Mouse (Mus musculus) liver, embryonic 15.5 days (tissue): Measurements from ENCODE around the gene Ajm1. TPM values are rescaled to one million over a fixed set of nuclear protein-coding genes. Genes with fewer than 3 reads are reported as not detected.

ENCODE experiments used
- ATAC-seq: fragments of 200-750 bp; cut with Nextera tagmentation; 2 replicates; pipeline ENCODE4 v1.8.0; 2017; ENCODE audit warnings: moderate number of reproducible peaks, mild to moderate bottlenecking, moderate library complexity; ENCODE audit not compliant: insufficient read depth
- H3K27ac ChIP-seq: fragments of 300-500 bp; sonication (generic); replicated peaks from 2 replicates; pipeline ENCODE4 v1.5.1; 2015; ENCODE audit warnings: mild to moderate bottlenecking, inconsistent platforms
- H3K27me3 ChIP-seq: fragments of 300-500 bp; sonication (generic); 2 replicates; pipeline ENCODE4 v1.6.1; 2015; ENCODE audit warnings: mild to moderate bottlenecking, inconsistent platforms
- H3K36me3 ChIP-seq: fragments of 300-500 bp; sonication (generic); replicated peaks from 2 replicates; pipeline ENCODE4 v1.6.1; 2015; ENCODE audit warnings: moderate library complexity, mild to moderate bottlenecking, inconsistent platforms
- H3K4me1 ChIP-seq: fragments of 300-500 bp; sonication (generic); replicated peaks from 2 replicates; pipeline ENCODE4 v1.6.1; 2015; ENCODE audit warnings: inconsistent platforms
- H3K4me2 ChIP-seq: fragments of 300-500 bp; sonication (generic); 2 replicates; pipeline ENCODE4 v1.6.1; 2015; ENCODE audit warnings: moderate library complexity, mild to moderate bottlenecking, inconsistent platforms
- H3K4me3 ChIP-seq: fragments of 300-500 bp; sonication (generic); replicated peaks from 2 replicates; pipeline ENCODE4 v1.5.1; 2015; ENCODE audit warnings: mild to moderate bottlenecking, inconsistent platforms
- H3K9ac ChIP-seq: fragments of 300-500 bp; sonication (generic); 2 replicates; pipeline ENCODE4 v1.6.1; 2015; ENCODE audit warnings: moderate library complexity, mild to moderate bottlenecking, inconsistent platforms
- H3K9me3 ChIP-seq: fragments of 300-500 bp; sonication (generic); replicated peaks from 2 replicates; pipeline ENCODE4 v1.6.1; 2016; ENCODE audit warnings: inconsistent platforms
- WGBS: fragments of 180-500 bp; shearing (Covaris S2); methylation state at CpG from one replicate; pipeline ENCODE4 v1.1.7; 2015; ENCODE audit warnings: mixed read lengths; ENCODE audit not compliant: insufficient replicate concordance; 5-methylcytosine and 5-hydroxymethylcytosine counted together
- polyA plus RNA-seq: library from polyadenylated mRNA; unstranded; fragments of >200 nt; fragmentation: Nextera tagmentation; extraction: Ambion mirVana; gene quantifications from 2 replicates; pipeline ENCODE4 v1.2.1, GENCODE M21; 2015

Ajm1 gene
- 0.03 TPM in 1 of 2 replicates, not detected in the other for polyA plus RNA-seq

- H3K4me3 ChIP-seq = peak within 1 kb of the TSS; percentile 19; the same call in 1 of the 2 replicates
- H3K9ac ChIP-seq = peak within 1 kb of the TSS; percentile 2; the same call in 1 of the 2 replicates
- peaks cover 62% of the 10 kb centered on the region for H3K4me1 ChIP-seq
- peaks cover 30% of the 10 kb centered on the region for H3K36me3 ChIP-seq
- H3K27me3 ChIP-seq = peaks cover 55% of the 10 kb centered on the region
- H3K4me2 ChIP-seq = peak within 1 kb of the TSS; percentile 60
- peak; percentile 49 for ATAC-seq
- H3K9me3 ChIP-seq = no peaks in the 10 kb centered on the region
- 7% methylated on average over 19 of the region's 19 CpGs for WGBS
- H3K27ac ChIP-seq = 0 out of 2 replicates have a peak within 1 kb of the TSS, but pooled peaks have one; percentile 29
Measured at GRCm38 (mm10) chr2:25581294-25581864, at the start of gene Ajm1. Gene Ajm1, minus strand, starts transcription at chr2:25581757.

GRCm38 (mm10) chr2:25628738-25629137 is 47.2 kb upstream of the Ajm1 start:
- 35% methylated on average over 4 of the region's 4 CpGs for WGBS
- H3K36me3 ChIP-seq = no peaks in the 10 kb centered on the region
- H3K27ac ChIP-seq = no peak overlapping the region

GRCm38 (mm10) chr2:25627811-25628210 is 46.3 kb upstream of the Ajm1 start, which contains the start of gene Fcna:
Gene Fcna, minus strand, starts transcription at chr2:25628030.
- no peak within 1 kb of the TSS for H3K4me3 ChIP-seq
- no peak within 1 kb of the TSS for H3K9ac ChIP-seq
- peak; percentile 28; the same call in 1 of the 2 replicates for ATAC-seq
- WGBS = 53% methylated on average over 6 of the region's 6 CpGs
- no peaks in the 10 kb centered on the region for H3K27me3 ChIP-seq
- H3K9me3 ChIP-seq = no peaks in the 10 kb centered on the region
- no peak within 1 kb of the TSS for H3K4me2 ChIP-seq
- H3K36me3 ChIP-seq = no peaks in the 10 kb centered on the region
- H3K27ac ChIP-seq = no peak within 1 kb of the TSS
- peaks cover 3% of the 10 kb centered on the region; the same call in 1 of the 2 replicates for H3K4me1 ChIP-seq

More at GRCm38 (mm10) chr2:25628738-25629137, 47.2 kb upstream of the Ajm1 start:
- H3K4me2 ChIP-seq = no peak overlapping the region
- H3K4me3 ChIP-seq = no peak overlapping the region
- no peak overlapping the region for H3K9ac ChIP-seq
- no peak for ATAC-seq
- no peaks in the 10 kb centered on the region for H3K9me3 ChIP-seq
- H3K4me1 ChIP-seq = peaks cover 3% of the 10 kb centered on the region; the same call in 1 of the 2 replicates
- H3K27me3 ChIP-seq = no peaks in the 10 kb centered on the region

- no peak overlapping the region for H3K4me2 ChIP-seq
- no peak overlapping the region for H3K4me3 ChIP-seq
- no peak overlapping the region for H3K27ac ChIP-seq
- no peak overlapping the region for H3K9ac ChIP-seq
- no peaks in the 10 kb centered on the region for H3K9me3 ChIP-seq
- H3K4me1 ChIP-seq = peaks cover 13% of the 10 kb centered on the region
- no peak for ATAC-seq
- 32% methylated on average over 5 of the region's 5 CpGs for WGBS
- no peaks in the 10 kb centered on the region for H3K27me3 ChIP-seq
- H3K36me3 ChIP-seq = no peaks in the 10 kb centered on the region
Measured at GRCm38 (mm10) chr2:25625986-25626385, 44.4 kb upstream of the Ajm1 start.

- H3K4me3 ChIP-seq = peak within 1 kb of the TSS; percentile 52
- H3K27me3 ChIP-seq = peaks cover 38% of the 10 kb centered on the region
- no peaks in the 10 kb centered on the region for H3K9me3 ChIP-seq
- peak; percentile 79 for ATAC-seq
- whole genome bisulfite sequencing = 7% methylated on average over 34 of the region's 34 CpGs
- no peaks in the 10 kb centered on the region for H3K36me3 ChIP-seq
- peaks cover 12% of the 10 kb centered on the region for H3K4me1 ChIP-seq
- peak within 1 kb of the TSS; percentile 74 for H3K4me2 ChIP-seq
- no peak within 1 kb of the TSS for H3K27ac ChIP-seq
- H3K9ac ChIP-seq = no peak within 1 kb of the TSS
Measured at GRCm38 (mm10) chr2:25621229-25622200, 40.0 kb upstream of the Ajm1 start, which contains the start of gene Tmem141. Gene Tmem141, minus strand, starts transcription at chr2:25622005.

- Histone ChIP-seq H3K9ac (no peak overlapping the region), H3K36me3 (no peaks in the 10 kb centered on the region), H3K27me3 (peaks cover 44% of the 10 kb centered on the region), H3K9me3 (no peaks in the 10 kb centered on the region), H3K4me1 (peaks cover 17% of the 10 kb centered on the region), H3K4me3 (no peak overlapping the region), H3K4me2 (peak overlapping the region; percentile 74), H3K27ac (no peak overlapping the region)
- 50% methylated on average over 4 of the region's 4 CpGs for WGBS
- ATAC-seq = no peak
Measured at GRCm38 (mm10) chr2:25620852-25621228, 39.3 kb upstream of the Ajm1 start.

GRCm38 (mm10) chr2:25620386-25620785 is 38.8 kb upstream of the Ajm1 start:
- no peak overlapping the region for H3K4me3 ChIP-seq
- H3K27me3 ChIP-seq = peaks cover 49% of the 10 kb centered on the region
- H3K4me1 ChIP-seq = peaks cover 18% of the 10 kb centered on the region
- no peaks in the 10 kb centered on the region for H3K9me3 ChIP-seq
- H3K9ac ChIP-seq = no peak overlapping the region
- H3K4me2 ChIP-seq = no peak overlapping the region
- H3K27ac ChIP-seq = no peak overlapping the region
- no peak for ATAC-seq
- 11% methylated on average over 6 of the region's 6 CpGs for WGBS
- no peaks in the 10 kb centered on the region for H3K36me3 ChIP-seq

GRCm38 (mm10) chr2:25617578-25617977 is 36.0 kb upstream of the Ajm1 start, which contains the start of gene Ccdc183:
Gene Ccdc183, minus strand, starts transcription at chr2:25617678.
- Histone ChIP-seq H3K4me3 (no peak within 1 kb of the TSS), H3K9ac (no peak within 1 kb of the TSS), H3K4me1 (peaks cover 18% of the 10 kb centered on the region), H3K9me3 (no peaks in the 10 kb centered on the region), H3K27me3 (peaks cover 66% of the 10 kb centered on the region), H3K36me3 (no peaks in the 10 kb centered on the region), H3K27ac (no peak within 1 kb of the TSS), H3K4me2 (no peak within 1 kb of the TSS)
- ATAC-seq = no peak
- WGBS = 49% methylated on average over 3 of the region's 3 CpGs

GRCm38 (mm10) chr2:25616398-25616797 is 34.8 kb upstream of the Ajm1 start:
- Histone ChIP-seq H3K36me3 (no peaks in the 10 kb centered on the region), H3K9me3 (no peaks in the 10 kb centered on the region), H3K4me3 (no peak overlapping the region), H3K9ac (no peak overlapping the region), H3K4me2 (peak overlapping the region; percentile 13), H3K27ac (no peak overlapping the region), H3K27me3 (peaks cover 66% of the 10 kb centered on the region), H3K4me1 (peaks cover 13% of the 10 kb centered on the region)
- WGBS = 18% methylated on average over 22 of the region's 22 CpGs
- no peak for ATAC-seq

- H3K27ac ChIP-seq = peak overlapping the region; percentile 86; the same call in 1 of the 2 replicates
- H3K9ac ChIP-seq = 0 out of 2 replicates have a peak overlapping the region, but pooled peaks have one; percentile 8
- peaks cover 31% of the 10 kb centered on the region for H3K4me1 ChIP-seq
- peak overlapping the region; percentile 89 for H3K4me3 ChIP-seq
- H3K36me3 ChIP-seq = no peaks in the 10 kb centered on the region; the same call in 1 of the 2 replicates
- no peaks in the 10 kb centered on the region for H3K9me3 ChIP-seq
- ATAC-seq = no peak
- peak overlapping the region; percentile 80 for H3K4me2 ChIP-seq
- WGBS = 50% methylated on average over 10 of the region's 10 CpGs
- peaks cover 11% of the 10 kb centered on the region; the same call in 1 of the 2 replicates for H3K27me3 ChIP-seq
Measured at GRCm38 (mm10) chr2:25608671-25609070, 27.1 kb upstream of the Ajm1 start.
